Comparison of ENCODE assay signal across 27 mouse cellular contexts in genomic region chrX:136007199-136007843, GRCm38 (mm10). TPM values are rescaled to one million over a fixed set of nuclear protein-coding genes. Genes with fewer than 3 reads are reported as not detected.
A peak's percentile ranks its signal among the peaks of the same experiment; 100 is the strongest.
DNase-seq lines count a peak whose midpoint lies in the region; ATAC-seq and TF ChIP-seq lines count a peak whose summit lies in the region.
"Had no signal": no experiment of that assay in that cellular context is flagged by ENCODE, and none has a peak within 500 bp of the region (broad histone marks: within the 10 kb centered on the region; RNA-seq: fewer than 3 reads in every experiment).

No protein-coding gene starts in this region.

- peak; percentile 13 for DNase-seq in midbrain, embryonic 10.5 days (ENCODE audit: low spot score)
- peak; percentile 8 for DNase-seq in embryo, embryonic 10 days (ENCODE audit: low spot score)
- DNase-seq in embryo, embryonic 10.5 days (ENCODE audit: low spot score): peak; percentile 9
- DNase-seq in midbrain, embryonic 14.5 days: no peak
- no peak for DNase-seq in urinary bladder, adult 2 months (ENCODE audit: low spot score)
- no peak for DNase-seq in kidney, adult 2 months
- DNase-seq: adrenal gland, postnatal 36 days; B cell, adult 2 months; cerebellum, adult 2 months; cerebellum, postnatal 14 days; gastrocnemius, postnatal 14 days; heart, postnatal 14 days; kidney, adult 11 months; kidney, postnatal 25 days; liver; lung, embryonic 14.5 days; lung, postnatal 14 days; retina, postnatal 1 day; right cerebral cortex, postnatal 14 days; thymus, postnatal 14 days had no signal

- ATAC-seq in midbrain, embryonic 16.5 days: no peak
- ATAC-seq in midbrain, embryonic 14.5 days (ENCODE audit: low FRiP score, low TSS enrichment): no peak

- H3K4me3 ChIP-seq in midbrain, embryonic 10.5 days: no peak overlapping the region
- no peak overlapping the region for H3K4me3 ChIP-seq in midbrain, embryonic 16.5 days (ENCODE audit: low read depth, low read length)
- no peak overlapping the region for H3K4me3 ChIP-seq in midbrain, embryonic 14.5 days (replicated peaks; ENCODE audit: low read depth, low read length)
- no peak overlapping the region for H3K4me3 ChIP-seq in kidney, adult 2 months (ENCODE audit: insufficient read depth, low read depth, low read length)
- H3K4me3 ChIP-seq: embryonic facial prominence, embryonic 13.5 days; forebrain, embryonic 12.5 days; hindbrain, embryonic 10.5 days; kidney, embryonic 15.5 days had no signal

- TF ChIP-seq POLR2A in kidney, adult 2 months (IDR thresholded peaks at IDR 0.05; ENCODE audit: low read depth, low read length): no peak

- peak overlapping the region; percentile 67 for H3K27ac ChIP-seq in midbrain, embryonic 10.5 days (replicated peaks)
- no peak overlapping the region for H3K27ac ChIP-seq in midbrain, embryonic 16.5 days (ENCODE audit: low read length)
- 0 out of 2 replicates have a peak overlapping the region, but pooled peaks have one; percentile 8 for H3K27ac ChIP-seq in midbrain, embryonic 14.5 days (replicated peaks; ENCODE audit: low read depth, low read length)
- H3K27ac ChIP-seq in kidney, adult 2 months (ENCODE audit: insufficient read depth, low read depth, low read length): no peak overlapping the region
- H3K27ac ChIP-seq: embryonic facial prominence, embryonic 13.5 days; forebrain, embryonic 12.5 days; hindbrain, embryonic 10.5 days; kidney, embryonic 15.5 days; liver, embryonic 14.5 days had no signal

- TF ChIP-seq CTCF in kidney, adult 2 months (conservative IDR thresholded peaks at IDR 0.05; ENCODE audit: insufficient read depth, insufficient read length, low read depth, low read length): no peak

- peaks cover 17% of the 10 kb centered on the region for H3K27me3 ChIP-seq in midbrain, embryonic 10.5 days (ENCODE audit: low read depth, poor library complexity, severe bottlenecking)
- H3K27me3 ChIP-seq in midbrain, embryonic 16.5 days (ENCODE audit: control insufficient read depth, insufficient read depth, low read depth, low read length): no peaks in the 10 kb centered on the region
- no peaks in the 10 kb centered on the region for H3K27me3 ChIP-seq in midbrain, embryonic 14.5 days (ENCODE audit: control insufficient read depth, insufficient read depth, low read length)
- no peaks in the 10 kb centered on the region for H3K27me3 ChIP-seq in kidney, adult 2 months (replicated peaks; ENCODE audit: control insufficient read depth, insufficient read depth, low read length)
- H3K27me3 ChIP-seq: embryonic facial prominence, embryonic 13.5 days; forebrain, embryonic 12.5 days had no signal

- no peak overlapping the region for H3K9ac ChIP-seq in midbrain, embryonic 16.5 days (ENCODE audit: low read depth, low read length)
- no peak overlapping the region for H3K9ac ChIP-seq in midbrain, embryonic 14.5 days (replicated peaks; ENCODE audit: low read length)
- H3K9ac ChIP-seq: embryonic facial prominence, embryonic 13.5 days; forebrain, embryonic 12.5 days; kidney, embryonic 15.5 days; liver, embryonic 14.5 days; lung, embryonic 14.5 days had no signal

- WGBS in midbrain, embryonic 10.5 days: 18% methylated on average over 5 of the region's 5 CpGs
- WGBS in midbrain, embryonic 16.5 days: 29% methylated on average over 4 of the region's 5 CpGs
- 21% methylated on average over 5 of the region's 5 CpGs for WGBS in midbrain, embryonic 14.5 days
- WGBS in kidney, adult 2 months: 32% methylated on average over 4 of the region's 5 CpGs

- no peaks in the 10 kb centered on the region for H3K9me3 ChIP-seq in midbrain, embryonic 10.5 days (replicated peaks)
- no peaks in the 10 kb centered on the region for H3K9me3 ChIP-seq in midbrain, embryonic 16.5 days (replicated peaks; ENCODE audit: control insufficient read depth, low read length, poor library complexity, severe bottlenecking)
- no peaks in the 10 kb centered on the region for H3K9me3 ChIP-seq in midbrain, embryonic 14.5 days (ENCODE audit: control insufficient read depth, low read length)
- H3K9me3 ChIP-seq: embryonic facial prominence, embryonic 13.5 days; forebrain, embryonic 12.5 days; hindbrain, embryonic 10.5 days; kidney, embryonic 15.5 days had no signal

- H3K36me3 ChIP-seq in midbrain, embryonic 10.5 days: no peaks in the 10 kb centered on the region
- no peaks in the 10 kb centered on the region for H3K36me3 ChIP-seq in midbrain, embryonic 16.5 days (ENCODE audit: control insufficient read depth, insufficient read depth, low read length)
- no peaks in the 10 kb centered on the region for H3K36me3 ChIP-seq in midbrain, embryonic 14.5 days (ENCODE audit: control insufficient read depth, insufficient read depth, low read length)
- H3K36me3 ChIP-seq in kidney, adult 2 months (ENCODE audit: control insufficient read depth, insufficient read depth, low read length): no peaks in the 10 kb centered on the region
- H3K36me3 ChIP-seq: embryonic facial prominence, embryonic 13.5 days; forebrain, embryonic 12.5 days; hindbrain, embryonic 10.5 days; kidney, embryonic 15.5 days had no signal

- H3K4me1 ChIP-seq in midbrain, embryonic 10.5 days: peaks cover 15% of the 10 kb centered on the region
- H3K4me1 ChIP-seq in midbrain, embryonic 16.5 days (ENCODE audit: control insufficient read depth, insufficient read depth, low read length): no peaks in the 10 kb centered on the region
- no peaks in the 10 kb centered on the region for H3K4me1 ChIP-seq in midbrain, embryonic 14.5 days (ENCODE audit: control insufficient read depth, insufficient read depth, low read length)
- no peaks in the 10 kb centered on the region for H3K4me1 ChIP-seq in kidney, adult 2 months (ENCODE audit: control insufficient read depth, insufficient read depth, low read length)
- H3K4me1 ChIP-seq: embryonic facial prominence, embryonic 13.5 days; forebrain, embryonic 12.5 days; kidney, embryonic 15.5 days had no signal

- no peak overlapping the region for H3K4me2 ChIP-seq in midbrain, embryonic 16.5 days (ENCODE audit: low read length)
- H3K4me2 ChIP-seq in midbrain, embryonic 14.5 days (ENCODE audit: low read length): no peak overlapping the region
- H3K4me2 ChIP-seq: embryonic facial prominence, embryonic 13.5 days; forebrain, embryonic 12.5 days; kidney, embryonic 15.5 days; lung, embryonic 14.5 days had no signal

RNA-seq across cellular contexts. Expression of gene Arxes2, which starts 13.7 kb away (rescaled TPM):
- polyA plus RNA-seq in midbrain, embryonic 10.5 days (2016; fragmentation: Nextera tagmentation; extraction: Ambion mirVana): 117 TPM in 2 replicates
- 355 and 370 TPM in 2 replicates for polyA plus RNA-seq in midbrain, embryonic 16.5 days (2015; fragmentation: Nextera tagmentation; extraction: Ambion mirVana)
- polyA plus RNA-seq in midbrain, embryonic 14.5 days (2014; fragmentation: Nextera tagmentation; extraction: Ambion mirVana): 312 and 337 TPM in 2 replicates
- 6.0 and 10.1 TPM in 2 replicates for polyA plus RNA-seq in urinary bladder, adult 2 months (2012; rRNA removed)
- 5.1 and 6.3 TPM in 2 replicates for polyA plus RNA-seq in kidney, adult 2 months (2012; rRNA removed)

RNA-seq across cellular contexts. Expression of gene Arxes1, which starts 25.8 kb away (rescaled TPM):
- polyA plus RNA-seq in midbrain, embryonic 10.5 days (2016; fragmentation: Nextera tagmentation; extraction: Ambion mirVana): 41.6 and 45.7 TPM in 2 replicates
- polyA plus RNA-seq in midbrain, embryonic 16.5 days (2015; fragmentation: Nextera tagmentation; extraction: Ambion mirVana): 198 and 206 TPM in 2 replicates
- 141 and 142 TPM in 2 replicates for polyA plus RNA-seq in midbrain, embryonic 14.5 days (2014; fragmentation: Nextera tagmentation; extraction: Ambion mirVana)
- polyA plus RNA-seq in urinary bladder, adult 2 months (2012; rRNA removed): 0.99 and 1.3 TPM in 2 replicates
- 0.53 and 1.3 TPM in 2 replicates for polyA plus RNA-seq in kidney, adult 2 months (2012; rRNA removed)
- polyA plus RNA-seq: small intestine, adult 2 months had no signal

Comparison
In these comparisons a context has a peak if more than half of its experiments do, and no peak if none do; other contexts are left out.
1. DNase-seq: peak in midbrain, embryonic 10.5 days (single experiment), embryo, embryonic 10 days (single experiment) and embryo, embryonic 10.5 days (single experiment); none in midbrain, embryonic 14.5 days (single experiment), urinary bladder, adult 2 months (single experiment) and kidney, adult 2 months (single experiment).
2. H3K27ac ChIP-seq: peak in midbrain, embryonic 10.5 days (single experiment) and midbrain, embryonic 14.5 days (single experiment); none in midbrain, embryonic 16.5 days (single experiment) and kidney, adult 2 months (single experiment).
3. RNA of gene Arxes2, which starts 13.7 kb away (polyA plus RNA-seq): 355 to 370 TPM in midbrain, embryonic 16.5 days, 312 to 337 TPM in midbrain, embryonic 14.5 days and 117 TPM in midbrain, embryonic 10.5 days; 6.0 to 10.1 TPM in urinary bladder, adult 2 months and 5.1 to 6.3 TPM in kidney, adult 2 months; every median in the first group is over 10 times any median in the second.
4. RNA of gene Arxes1, which starts 25.8 kb away (polyA plus RNA-seq): 198 to 206 TPM in midbrain, embryonic 16.5 days, 141 to 142 TPM in midbrain, embryonic 14.5 days and 41.6 to 45.7 TPM in midbrain, embryonic 10.5 days; 0.99 to 1.3 TPM in urinary bladder, adult 2 months and 0.53 to 1.3 TPM in kidney, adult 2 months; every median in the first group is over 10 times any median in the second.